Mouse (Mus musculus): Measurements from ENCODE around the gene Zfp760. TPM values are rescaled to one million over a fixed set of nuclear protein-coding genes. Genes with fewer than 3 reads are reported as not detected.
"Not testable (repeated sequence)": the region's sequence is repeated elsewhere in the genome, so short reads cannot be mapped to it uniquely, and the experiment has no call there.

Gene Zfp760
- total and polyA plus RNA-seq, 3 experiments = 2.5 TPM; not detected in 1

- not testable (repeated sequence) for H3K9ac ChIP-seq (ENCODE audit: control insufficient read depth, low read depth, low read length, poor library complexity, severe bottlenecking); H3K36me3 ChIP-seq (ENCODE audit: control insufficient read depth in 1 of 2, insufficient read depth in 2 of 2, low read length in 2 of 2); H3K79me2 ChIP-seq (ENCODE audit: control insufficient read depth, insufficient read depth, low read length, poor library complexity); H3K27ac ChIP-seq (ENCODE audit: control insufficient read depth, low read depth, low read length); DNase-seq (ENCODE audit: low read depth, low spot score); H3K4me3 ChIP-seq (ENCODE audit: control insufficient read depth in 1 of 2, insufficient read depth in 1 of 2, low read depth in 2 of 2, low read length in 2 of 2); H3K9me3 ChIP-seq (replicated peaks; ENCODE audit: insufficient read depth, low read length); H3K27me3 ChIP-seq (ENCODE audit: control insufficient read depth in 1 of 2, insufficient read depth in 2 of 2, low read length in 2 of 2); H3K4me1 ChIP-seq (ENCODE audit: control insufficient read depth in 1 of 2, insufficient read depth in 2 of 2, low read length in 2 of 2)
- TF ChIP-seq GATA1 (IDR thresholded peaks at IDR 0.05; ENCODE audit: low read depth, low read length) (peak; percentile 25; the same call in 1 of the 2 replicates), TCF12 (IDR thresholded peaks at IDR 0.05; ENCODE audit: low read depth, low read length) (peak; percentile 24; the same call in 1 of the 2 replicates), EP300 (IDR thresholded peaks at IDR 0.05; ENCODE audit: low read depth in 1 of 2, low read length in 2 of 2) (peak in 1 of 2 experiments; percentile 28; a peak in 1 of 4 replicates), TAL1 (IDR thresholded peaks at IDR 0.05; ENCODE audit: low read length) (peak; percentile 46; the same call in 1 of the 2 replicates)
Observed at GRCm38 (mm10) chr17:21678826-21679225, 28.7 kb upstream of the Zfp760 start.

DNA sequence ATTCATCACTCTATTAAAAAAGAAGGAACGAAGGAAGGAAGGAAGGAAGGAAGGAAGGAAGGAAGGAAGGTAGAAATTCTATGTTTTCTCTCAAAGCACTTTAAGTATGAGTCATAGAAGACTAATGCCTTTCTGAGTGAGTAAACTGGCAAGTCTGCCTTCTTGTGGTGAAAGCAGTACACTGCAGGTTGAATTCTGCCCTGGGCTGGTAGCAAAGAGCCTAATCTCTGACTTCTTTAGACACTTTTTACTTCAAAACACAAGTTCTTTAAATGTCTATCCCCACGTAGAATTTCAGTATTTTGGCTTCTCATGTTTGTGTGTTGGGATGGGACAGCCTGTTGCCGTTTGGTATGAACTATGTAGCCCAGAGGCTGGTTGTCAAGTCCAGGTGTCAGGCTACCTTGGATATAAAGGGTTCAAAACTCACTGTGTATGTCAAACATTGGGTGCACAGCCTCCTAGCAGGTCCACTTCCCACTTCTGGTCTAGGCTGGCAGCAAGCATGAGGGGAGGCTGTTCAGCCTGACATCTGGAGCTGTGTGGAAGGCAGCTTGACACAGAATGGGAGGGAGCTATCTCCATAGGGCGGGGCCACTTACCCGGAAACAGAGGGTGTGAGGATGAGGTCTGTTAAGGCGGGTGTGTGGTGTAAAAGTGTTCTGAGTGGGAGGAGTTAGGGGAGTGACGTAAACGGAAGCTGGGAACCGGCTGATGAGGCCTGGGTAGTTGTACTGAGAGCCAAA, 28.1 kb upstream of the Zfp760 start:
- Histone ChIP-seq H3K4me1 (ENCODE audit: control insufficient read depth in 1 of 2, insufficient read depth in 2 of 2, low read length in 2 of 2) (peaks cover 0 to 2% of the 10 kb centered on the region in 2 experiments; a peak in 1 of 4 replicates), H3K27me3 (ENCODE audit: control insufficient read depth in 1 of 2, insufficient read depth in 2 of 2, low read length in 2 of 2) (no peaks in the 10 kb centered on the region), H3K79me2 (ENCODE audit: control insufficient read depth, insufficient read depth, low read length, poor library complexity) (no peaks in the 10 kb centered on the region), H3K9me3 (replicated peaks; ENCODE audit: insufficient read depth, low read length) (no peaks in the 10 kb centered on the region), H3K27ac (ENCODE audit: control insufficient read depth, low read depth, low read length) (peak overlapping the region; percentile 75), H3K9ac (ENCODE audit: control insufficient read depth, low read depth, low read length, poor library complexity, severe bottlenecking) (peak overlapping the region; percentile 68), H3K4me3 (ENCODE audit: control insufficient read depth in 1 of 2, insufficient read depth in 1 of 2, low read depth in 2 of 2, low read length in 2 of 2) (peak overlapping the region; percentile 84 to 94), H3K36me3 (ENCODE audit: control insufficient read depth in 1 of 2, insufficient read depth in 2 of 2, low read length in 2 of 2) (no peaks in the 10 kb centered on the region)
- DNase-seq (ENCODE audit: low read depth, low spot score) = peak; percentile 97
- TF ChIP-seq MAFK (IDR thresholded peaks at IDR 0.05; ENCODE audit: borderline replicate concordance, low read depth, low read length) (no peak), CHD1 (IDR thresholded peaks at IDR 0.05; ENCODE audit: low read depth, low read length) (no peak), RAD21 (IDR thresholded peaks at IDR 0.05; ENCODE audit: low read depth, low read length) (peak; percentile 41), RCOR1 (IDR thresholded peaks at IDR 0.05; ENCODE audit: low read depth, low read length) (no peak), SIN3A (IDR thresholded peaks at IDR 0.05; ENCODE audit: low read length) (peak; percentile 70), TCF12 (IDR thresholded peaks at IDR 0.05; ENCODE audit: low read depth, low read length) (peak; percentile 17; the same call in 1 of the 2 replicates), HCFC1 (IDR thresholded peaks at IDR 0.05; ENCODE audit: low read depth, low read length) (peak; percentile 65), POLR2A (IDR thresholded peaks at IDR 0.05; ENCODE audit: control insufficient read depth in 1 of 2, insufficient read depth in 1 of 2, low read depth in 1 of 2, low read length in 2 of 2, poor library complexity in 1 of 2) (peak in 1 of 2 experiments; percentile 37; a peak in 1 of 4 replicates), MXI1 (IDR thresholded peaks at IDR 0.05; ENCODE audit: low read depth, low read length) (peak; percentile 61), NELFE (IDR thresholded peaks at IDR 0.05; ENCODE audit: low read depth, low read length) (peak; percentile 27; the same call in 1 of the 2 replicates), ELF1 (IDR thresholded peaks at IDR 0.05; ENCODE audit: low read depth, low read length) (peak; percentile 84), ZMIZ1 (IDR thresholded peaks at IDR 0.05; ENCODE audit: low read depth, low read length) (no peak), SMC3 (IDR thresholded peaks at IDR 0.05; ENCODE audit: low read depth, low read length) (peak; percentile 68), ZC3H11A (IDR thresholded peaks at IDR 0.05; ENCODE audit: low read depth, low read length) (peak; percentile 22; the same call in 1 of the 2 replicates), ETS1 (IDR thresholded peaks at IDR 0.05; ENCODE audit: low read depth, low read length) (0 out of 2 replicates have a peak, but pooled peaks have one; percentile 46), KAT2A (conservative IDR thresholded peaks at IDR 0.05; ENCODE audit: low read depth, low read length) (no peak), CTCF (IDR thresholded peaks at IDR 0.05 in 2 of 3, conservative IDR thresholded peaks at IDR 0.05 in 1 of 3; ENCODE audit: control insufficient read depth in 1 of 3, insufficient read depth in 1 of 3, low read depth in 2 of 3, low read length in 3 of 3, poor library complexity in 1 of 3, severe bottlenecking in 1 of 3) (peak; percentile 40 to 76 (median 74)), JUND (IDR thresholded peaks at IDR 0.05; ENCODE audit: low read depth, low read length) (peak; percentile 73; the same call in 1 of the 2 replicates)
